Mouse (Mus musculus) bone marrow macrophage, adult 2 months (primary cell): ENCODE measurements at regions not wholly inside any gene's neighbourhood (a gene's known extent, or its start where the extent isn't known, plus 50 kb on each side); places are given as distances from the start of the nearest gene placed in this dataset.

Source experiments
- CTCF ChIP-seq: IDR thresholded peaks from 2 replicates; pipeline ENCODE4 v1.5.1; 2012; ENCODE audit warnings: low read depth, mild to moderate bottlenecking, low read length, moderate library complexity
- POLR2A ChIP-seq: IDR thresholded peaks from 2 replicates; pipeline ENCODE4 v1.6.1; 2012; ENCODE audit warnings: mild to moderate bottlenecking, low read depth, low read length, borderline replicate concordance

DNA sequence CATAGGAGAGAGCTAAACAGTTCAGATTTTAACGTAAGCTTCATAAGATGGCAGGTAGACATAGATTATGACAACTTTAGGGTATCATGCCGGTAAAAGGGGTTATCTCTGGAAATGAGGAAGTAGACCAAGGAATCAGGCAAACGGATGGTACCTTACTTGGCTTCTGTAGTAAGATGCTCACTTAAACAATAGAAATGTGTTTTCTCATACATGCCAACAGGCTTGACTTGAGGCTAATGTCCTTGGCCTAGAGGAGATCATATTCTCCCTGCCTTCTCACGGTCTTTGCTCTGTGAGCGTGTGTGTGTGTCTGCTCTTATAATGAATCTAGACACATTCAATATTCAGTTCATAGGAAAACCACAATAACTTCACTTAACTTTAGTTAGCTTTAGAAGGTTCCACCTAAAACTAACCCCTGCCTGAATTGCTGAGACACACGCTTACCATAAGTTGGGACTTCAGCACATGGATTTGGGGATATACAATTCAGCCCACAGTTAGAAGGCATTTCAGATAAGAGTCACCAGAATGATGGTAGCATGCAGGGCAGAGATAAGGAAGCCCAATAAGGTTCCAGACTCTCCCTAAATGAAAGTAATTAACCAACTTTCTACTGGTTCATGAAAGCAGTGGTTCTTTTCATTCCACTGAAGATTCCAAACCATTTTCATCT is 63.8 kb upstream of the Tank start:
- TF ChIP-seq CTCF: no peak
- no peak for TF ChIP-seq POLR2A
